Mouse (Mus musculus) heart, adult 10 weeks (tissue): ENCODE data around the gene Btbd35f22. TPM values are rescaled to one million over a fixed set of nuclear protein-coding genes. Genes with fewer than 3 reads are reported as not detected.

Experiments used
- polyA plus RNA-seq: library from polyadenylated mRNA; stranded (reverse); fragments of 350-450 nt; fragmentation: Illumina TruSeq; extraction: RNeasy Lipid Tissue Mini Kit (QIAGEN cat#74804); gene quantifications from one replicate; pipeline ENCODE4 v1.2.3, GENCODE M21; 2014; ENCODE audit warnings: low read depth, low replicate concordance

Gene Btbd35f22
- not detected for polyA plus RNA-seq

DNA sequence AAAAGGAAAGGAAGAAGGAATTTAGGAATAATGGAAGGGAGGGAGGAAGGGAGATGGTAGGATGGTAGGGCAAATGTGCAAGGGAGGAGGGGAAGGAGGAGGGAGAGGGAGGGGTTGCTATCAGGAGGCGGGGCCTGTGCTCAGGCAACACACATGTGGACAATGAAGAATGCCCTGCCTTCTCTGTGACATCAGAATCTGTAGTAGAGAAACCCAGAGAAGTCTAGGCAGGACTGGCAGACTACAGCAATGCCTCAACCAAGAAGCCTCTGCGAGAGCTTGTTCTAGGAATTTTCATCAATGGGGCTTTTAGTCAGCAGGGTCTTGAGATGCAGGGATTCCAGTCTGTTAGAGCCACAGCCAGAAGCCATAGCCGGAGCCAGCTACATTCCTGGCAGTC is at the start of gene Btbd35f22:
Gene Btbd35f22 (plus strand): TSS at position 301 of the 400 bp plus-strand sequence.

Other genes with a start within 250 kb of the Btbd35f22 start
- gene Gm21637, start 85.8 kb upstream of the Btbd35f22 start, polyA plus RNA-seq = not detected
- gene Btbd35f2, start 230.6 kb downstream of the Btbd35f22 start, polyA plus RNA-seq = not detected